Mouse (Mus musculus): ENCODE results near the gene Lypla2. TPM values are rescaled to one million over a fixed set of nuclear protein-coding genes. Genes with fewer than 3 reads are reported as not detected.

The Lypla2 gene
- total RNA-seq, 1 experiment from 2014 or later: 57.2 TPM

DNA sequence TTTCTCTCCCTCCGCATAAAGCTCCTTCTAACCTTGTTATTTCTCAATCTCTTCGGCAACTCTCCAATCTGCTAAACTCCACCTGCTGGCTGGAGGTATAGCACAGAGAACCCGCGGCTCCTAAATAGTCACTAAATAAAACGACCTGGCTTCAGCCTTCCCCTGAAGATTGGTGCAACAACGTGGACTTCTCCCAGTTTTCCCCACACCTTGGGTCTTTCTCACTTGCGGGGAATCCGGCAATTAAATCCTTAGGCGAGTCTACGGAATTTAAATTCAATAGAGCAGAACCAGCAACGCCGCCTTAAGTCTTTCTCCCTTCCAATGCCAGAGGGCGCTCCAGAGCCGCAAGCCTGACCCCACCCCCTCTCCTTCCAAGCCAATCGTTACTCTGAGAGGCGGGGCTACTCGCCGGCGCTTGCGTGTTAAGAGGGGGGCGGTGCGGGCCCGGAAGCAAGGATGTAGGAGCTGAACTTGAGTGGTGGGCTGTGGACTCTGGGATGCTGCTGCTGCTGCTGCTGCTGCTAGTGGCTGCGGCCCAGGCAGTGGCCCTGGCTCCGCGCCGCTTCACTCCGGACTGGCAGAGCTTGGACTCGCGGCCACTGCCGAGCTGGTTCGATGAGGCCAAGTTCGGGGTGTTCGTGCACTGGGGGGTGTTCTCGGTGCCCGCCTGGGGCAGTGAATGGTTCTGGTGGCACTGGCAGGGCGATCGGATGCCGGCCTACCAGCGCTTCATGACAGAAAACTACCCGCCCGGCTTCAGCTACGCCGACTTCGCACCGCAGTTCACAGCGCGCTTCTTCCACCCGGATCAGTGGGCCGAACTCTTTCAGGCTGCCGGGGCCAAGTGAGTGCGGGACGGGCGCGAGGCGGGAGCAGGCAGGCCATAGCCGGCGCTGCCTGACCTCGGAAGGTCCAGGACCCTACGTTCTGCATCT, 51.9 kb downstream of the Lypla2 start, which contains the start of gene Fuca1:
Gene Fuca1, plus strand, starts transcription at position 432 of the 938 bp plus-strand sequence.
- DNase-seq: peak; percentile 97

DNA sequence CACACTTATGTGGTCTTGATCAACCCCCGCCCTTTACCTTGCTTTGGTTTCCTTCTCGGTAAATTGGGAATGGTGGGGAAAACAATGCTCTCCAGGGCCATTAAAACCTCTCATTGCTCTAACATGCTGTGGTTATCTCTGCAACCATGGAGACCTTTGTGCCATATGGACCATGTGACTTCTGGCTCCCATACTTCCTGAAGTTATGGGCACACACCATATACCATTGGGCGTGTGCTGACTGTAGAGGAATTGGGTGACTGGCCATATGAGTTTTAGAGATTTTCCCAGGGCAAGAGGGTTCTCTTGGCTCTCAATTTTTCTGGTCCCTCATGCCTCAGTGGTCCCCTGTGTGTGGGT, 53.2 kb downstream of the Lypla2 start:
- no peak for DNase-seq

DNA sequence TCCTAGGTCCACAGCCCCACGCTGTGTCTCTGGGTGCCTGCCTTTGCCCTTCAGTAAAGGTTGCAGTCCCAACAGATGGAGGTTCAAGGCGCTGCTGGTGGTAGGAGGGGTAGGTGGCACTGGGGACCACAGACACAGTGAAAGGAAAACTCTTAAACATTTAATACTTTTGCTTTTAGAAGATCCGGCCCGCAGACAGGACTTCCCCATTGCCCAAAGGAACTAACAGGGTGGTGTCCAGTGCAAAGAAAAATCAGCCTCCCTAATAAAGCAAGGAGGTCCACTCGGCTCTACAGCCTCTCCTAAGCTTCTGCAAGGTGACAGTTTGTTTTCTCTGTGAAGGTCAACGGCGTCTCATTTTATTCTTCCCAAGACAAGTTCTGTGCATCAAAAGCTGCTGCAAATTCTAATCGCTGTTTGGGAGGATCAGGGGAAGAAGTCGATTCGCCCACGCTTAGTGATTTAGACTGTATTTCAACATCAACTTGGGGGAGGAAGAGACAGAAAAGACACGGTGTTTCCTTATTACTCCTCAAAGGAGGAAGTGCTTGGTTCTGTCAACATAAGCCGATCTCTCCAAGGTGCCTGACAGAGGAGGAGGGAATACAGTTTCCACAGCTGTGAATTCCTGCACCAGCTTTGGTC, 53.7 kb downstream of the Lypla2 start:
- DNase-seq: no peak

Other genes with a start within 250 kb of the Lypla2 start
- gene Il22ra1, start 244.5 kb downstream of the Lypla2 start, total RNA-seq (2021): 0.67 and 0.75 TPM in 2 replicates
- gene Myom3, start 212.9 kb downstream of the Lypla2 start, total RNA-seq (2021): 0.59 and 0.75 TPM in 2 replicates
- 119 and 125 TPM in 2 replicates for gene Srsf10, start 116.9 kb downstream of the Lypla2 start, total RNA-seq (2021)
- 110 and 149 TPM in 2 replicates for gene Pnrc2, start 98.8 kb downstream of the Lypla2 start, total RNA-seq (2021)
- gene Cnr2, start 77.2 kb downstream of the Lypla2 start, total RNA-seq (2021): 1.9 and 4.7 TPM in 2 replicates
- 90.1 and 94.3 TPM in 2 replicates for gene Fuca1, start 51.9 kb downstream of the Lypla2 start, total RNA-seq (2021)
- 64.6 and 76.0 TPM in 2 replicates for gene Hmgcl, start 26.2 kb downstream of the Lypla2 start, total RNA-seq (2021)
- gene Gale, start 8.9 kb downstream of the Lypla2 start, total RNA-seq (2021): 16.4 and 16.6 TPM in 2 replicates
- gene Pithd1, start 14.6 kb upstream of the Lypla2 start, total RNA-seq (2021): 27.1 and 33.8 TPM in 2 replicates
- 42.6 and 42.7 TPM in 2 replicates for gene Eloa, start 49.1 kb upstream of the Lypla2 start, total RNA-seq (2021)
- gene Rpl11, start 80.8 kb upstream of the Lypla2 start, total RNA-seq (2021): 722 and 781 TPM in 2 replicates
- 91.3 and 98.0 TPM in 2 replicates for gene Id3, start 170.9 kb upstream of the Lypla2 start, total RNA-seq (2021)
- 12.0 and 13.6 TPM in 2 replicates for gene E2f2, start 199.8 kb upstream of the Lypla2 start, total RNA-seq (2021)
- gene Asap3, start 233.7 kb upstream of the Lypla2 start, total RNA-seq (2021): 3.4 and 3.8 TPM in 2 replicates